Mouse (Mus musculus) right cerebral cortex, postnatal 25 days (tissue): ENCODE data around the gene Rbfox3.
A peak's percentile ranks its signal among the peaks of the same experiment; 100 is the strongest.

Source experiments
- DNase-seq: peaks from one replicate; pipeline ENCODE4 v3.0.0; 2022

The Rbfox3 gene

GRCm38 (mm10) chr11:118714601-118715524 lies 196.5 kb downstream of the Rbfox3 start:
- no peak for DNase-seq

DNA sequence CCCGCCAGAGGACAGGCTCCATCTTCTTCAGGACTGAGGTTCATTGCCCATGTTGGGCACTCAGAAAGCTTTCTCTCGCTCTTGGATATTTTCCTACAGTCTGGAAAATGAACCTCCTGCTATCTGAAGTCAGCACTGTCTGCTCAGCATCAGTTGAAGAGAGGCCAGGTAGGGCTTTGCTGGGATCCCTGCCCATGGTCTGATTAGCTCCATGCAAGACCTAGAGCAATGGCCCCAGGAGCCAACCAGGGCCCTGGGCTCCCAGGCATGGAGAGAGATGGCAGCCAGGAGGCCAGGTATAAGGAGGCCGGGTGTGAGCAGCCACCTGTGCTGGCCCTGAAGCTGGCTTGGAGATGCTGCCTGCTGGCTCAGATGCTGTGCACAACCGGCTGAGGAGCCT lies 198.6 kb downstream of the Rbfox3 start:
- DNase-seq: no peak

- DNase-seq: no peak
Observed at GRCm38 (mm10) chr11:118712058-118712457, 199.3 kb downstream of the Rbfox3 start.

DNA sequence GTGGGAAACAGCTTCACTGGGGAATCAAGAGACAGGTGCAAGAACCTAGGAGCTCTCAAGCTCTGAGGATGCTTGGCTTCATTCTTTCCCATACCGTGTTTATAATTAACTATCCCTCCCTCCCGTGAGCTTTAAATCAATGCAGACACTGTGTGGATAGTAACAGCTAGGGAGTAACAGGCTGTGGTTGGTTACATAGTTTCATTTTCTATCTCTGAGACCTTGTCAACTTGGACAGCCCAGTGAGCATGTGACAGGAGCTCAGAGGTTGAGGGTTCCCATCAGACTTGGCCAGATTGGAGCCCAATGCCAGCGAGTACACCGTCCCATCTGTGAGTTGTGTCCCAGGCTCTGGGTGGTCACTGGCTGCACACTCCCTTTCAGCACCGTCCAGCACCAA lies 201.4 kb downstream of the Rbfox3 start:
- DNase-seq: no peak

DNA sequence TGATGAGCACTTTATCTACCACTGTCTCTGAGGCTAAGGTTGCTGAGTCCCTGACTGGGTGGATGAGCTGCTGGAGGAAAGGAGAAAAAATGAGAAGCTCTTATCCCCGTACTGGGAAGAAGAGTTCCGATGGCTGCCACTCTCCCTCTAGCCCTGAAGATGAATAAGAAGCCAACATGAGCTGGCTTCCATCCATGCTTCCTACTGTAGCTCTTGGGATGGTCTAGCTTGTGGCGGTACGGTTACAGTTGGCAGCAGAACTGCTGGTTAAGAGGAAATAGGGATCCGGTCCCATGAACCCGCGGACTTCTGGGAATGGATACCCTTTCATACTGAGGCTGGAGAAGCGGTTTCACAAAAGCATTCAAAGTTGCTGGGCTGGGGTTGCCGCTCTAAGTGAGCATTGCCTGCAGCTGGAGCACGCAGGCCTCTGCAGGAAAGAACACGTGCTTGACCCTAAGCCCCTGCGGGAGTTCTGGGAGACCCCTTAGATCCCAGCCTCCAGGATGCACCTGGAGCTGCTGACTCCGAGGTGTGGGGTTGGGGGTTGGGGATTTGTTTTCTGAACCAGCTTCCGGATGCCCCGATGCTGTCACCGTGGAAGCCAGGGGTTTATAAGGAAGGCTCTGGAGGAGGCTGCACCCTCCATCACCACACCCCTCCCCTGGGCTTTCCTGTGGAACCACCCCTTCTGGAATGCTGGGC lies 215.0 kb downstream of the Rbfox3 start:
- DNase-seq: no peak

GRCm38 (mm10) chr11:118693276-118693675 lies 218.1 kb downstream of the Rbfox3 start:
- DNase-seq: no peak

GRCm38 (mm10) chr11:118690262-118690661 lies 221.1 kb downstream of the Rbfox3 start:
- DNase-seq: no peak

DNA sequence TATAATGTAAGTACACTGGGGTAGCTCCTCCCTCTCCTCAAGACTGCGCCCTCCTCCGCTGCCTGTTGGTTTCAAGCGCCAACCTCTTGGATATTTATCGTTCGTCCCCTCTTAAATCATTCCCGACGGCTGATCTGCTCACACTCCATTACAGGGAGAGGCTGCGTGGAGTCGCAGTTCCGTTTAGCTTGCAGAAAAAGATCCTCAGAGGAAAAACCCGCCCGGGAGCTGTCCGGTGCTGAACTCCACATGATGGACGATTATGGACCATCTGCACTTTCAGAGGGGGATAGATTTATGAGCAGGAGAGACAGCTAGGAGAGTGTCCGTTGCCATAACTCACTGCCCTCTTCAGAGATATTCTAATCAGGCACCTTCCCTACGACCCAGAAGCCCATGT lies 226.0 kb downstream of the Rbfox3 start:
- no peak for DNase-seq

DNA sequence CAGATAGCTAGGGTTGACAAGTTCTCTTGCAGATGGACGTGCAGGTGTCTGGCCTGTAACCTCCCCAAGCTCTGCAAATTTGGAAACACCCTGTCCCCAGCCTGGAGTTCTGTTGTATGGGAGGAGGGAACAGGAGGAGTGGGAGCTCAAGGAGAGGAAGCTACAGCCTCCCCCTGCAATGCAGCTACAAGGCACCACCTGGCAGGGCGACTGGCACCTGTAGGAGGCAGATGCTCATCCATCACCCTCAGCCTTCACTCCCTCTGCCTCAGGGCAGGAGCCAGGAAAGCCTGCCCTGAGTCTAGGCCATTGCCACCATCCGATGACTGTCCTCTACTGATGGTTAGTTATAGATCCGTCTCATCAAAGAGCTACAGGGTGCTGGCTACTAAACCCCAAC lies 226.7 kb downstream of the Rbfox3 start:
- DNase-seq: no peak

DNA sequence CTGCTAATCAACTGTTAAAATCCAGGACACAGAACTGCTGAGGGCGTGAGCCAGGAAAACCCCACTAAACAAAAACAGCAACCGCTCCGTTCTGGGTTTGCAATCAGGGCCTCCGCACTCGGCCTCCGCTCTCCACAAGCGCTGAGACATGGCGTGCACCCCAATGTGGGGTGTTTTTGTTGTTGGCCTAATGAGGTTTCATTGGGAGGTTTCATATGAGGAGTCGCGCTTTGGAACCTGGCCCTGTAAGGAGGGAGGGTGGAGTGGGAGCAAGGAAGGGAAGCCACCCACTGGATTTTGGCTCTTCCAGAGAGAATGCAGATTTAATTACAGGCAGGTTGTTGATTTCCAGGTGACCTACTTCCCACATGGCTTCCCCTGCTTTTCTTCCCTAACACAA lies 230.7 kb downstream of the Rbfox3 start:
- DNase-seq: peak; percentile 28

DNA sequence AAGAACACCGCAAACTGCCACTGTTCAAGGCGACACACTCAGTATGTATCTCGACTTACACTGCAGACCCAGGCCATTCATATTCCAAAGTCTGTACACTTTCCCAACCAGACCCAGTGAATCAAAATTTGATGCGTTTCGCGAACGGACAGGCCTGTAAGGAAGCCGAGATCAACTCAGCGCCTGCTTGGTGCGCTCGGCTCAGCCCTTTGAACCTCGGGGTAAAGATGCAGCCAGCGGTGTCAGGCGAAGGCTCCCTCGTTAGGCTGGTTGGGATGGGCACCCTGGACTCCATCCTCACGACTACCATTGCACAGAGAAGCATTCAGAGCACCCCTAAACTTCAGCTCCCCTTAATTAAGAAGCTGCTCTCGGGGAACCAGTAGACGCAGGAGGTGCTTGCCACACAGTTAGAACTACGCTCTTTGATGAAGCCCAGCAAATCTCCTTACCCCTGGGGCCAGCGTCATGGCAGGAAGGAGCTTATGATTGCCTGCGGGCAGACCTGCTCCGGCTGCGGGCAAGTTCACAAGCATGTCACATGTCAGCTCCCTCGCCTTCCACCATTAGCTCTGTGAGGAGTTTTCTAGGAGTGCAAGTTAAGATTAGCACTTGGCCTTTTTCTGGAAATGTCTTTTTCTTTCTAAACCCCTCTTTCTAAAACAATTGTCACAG lies 231.5 kb downstream of the Rbfox3 start:
- DNase-seq: no peak

DNA sequence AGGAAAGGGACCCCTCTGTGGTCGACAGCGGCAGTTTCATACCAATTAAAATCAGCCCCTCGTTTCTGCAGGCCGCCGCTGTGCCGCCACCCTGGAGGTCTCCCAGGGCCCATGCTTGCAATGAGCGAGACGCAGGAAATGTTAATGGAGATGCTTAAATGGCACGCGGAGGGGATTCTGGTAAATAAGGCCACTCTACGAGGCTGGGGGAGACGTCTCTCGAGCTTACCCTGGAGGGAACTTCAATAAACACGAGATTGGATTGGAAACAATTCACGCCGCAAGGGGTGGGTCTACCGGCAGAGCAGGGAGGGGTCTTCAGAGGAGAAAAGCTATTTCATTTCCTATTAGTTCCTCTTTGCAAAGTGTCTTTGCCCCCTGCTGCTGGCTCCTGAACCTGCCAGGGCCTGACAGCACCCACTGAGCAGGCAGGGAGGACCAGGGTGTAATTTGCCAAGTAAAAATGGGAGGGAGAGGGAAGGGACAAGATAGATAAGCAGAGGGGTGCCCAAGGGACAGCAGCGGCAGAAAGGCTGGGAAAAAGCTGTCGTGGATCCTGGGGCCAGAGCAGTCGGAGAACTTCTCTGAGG lies 232.8 kb downstream of the Rbfox3 start:
- no peak for DNase-seq

- no peak for DNase-seq
Observed at GRCm38 (mm10) chr11:118677277-118677676, 234.1 kb downstream of the Rbfox3 start.

- no peak for DNase-seq
Observed at GRCm38 (mm10) chr11:118676364-118676763, 235.0 kb downstream of the Rbfox3 start.

GRCm38 (mm10) chr11:118671958-118672357 lies 239.4 kb downstream of the Rbfox3 start:
- DNase-seq: no peak

GRCm38 (mm10) chr11:118671216-118671615 lies 240.2 kb downstream of the Rbfox3 start:
- no peak for DNase-seq

DNA sequence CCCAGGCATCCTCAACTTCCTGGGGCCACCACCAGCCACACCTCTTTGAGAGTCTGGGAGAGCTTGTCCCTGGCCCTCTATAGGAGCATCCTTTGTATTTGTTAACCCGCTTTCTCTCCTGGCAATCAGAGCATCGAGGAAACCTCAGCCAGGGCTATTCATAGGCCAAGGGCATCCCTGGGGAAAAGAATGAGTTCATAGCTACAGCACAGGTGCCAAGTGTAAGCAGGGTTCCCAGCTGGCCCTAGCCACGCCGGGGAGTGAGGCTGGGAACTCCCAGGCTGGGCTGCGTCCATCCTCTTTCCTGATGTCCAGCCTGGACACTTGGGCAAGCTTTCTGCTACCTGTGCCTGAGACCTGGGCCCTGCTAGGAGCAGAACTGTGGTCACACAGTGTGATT lies 241.6 kb downstream of the Rbfox3 start:
- no peak for DNase-seq

DNA sequence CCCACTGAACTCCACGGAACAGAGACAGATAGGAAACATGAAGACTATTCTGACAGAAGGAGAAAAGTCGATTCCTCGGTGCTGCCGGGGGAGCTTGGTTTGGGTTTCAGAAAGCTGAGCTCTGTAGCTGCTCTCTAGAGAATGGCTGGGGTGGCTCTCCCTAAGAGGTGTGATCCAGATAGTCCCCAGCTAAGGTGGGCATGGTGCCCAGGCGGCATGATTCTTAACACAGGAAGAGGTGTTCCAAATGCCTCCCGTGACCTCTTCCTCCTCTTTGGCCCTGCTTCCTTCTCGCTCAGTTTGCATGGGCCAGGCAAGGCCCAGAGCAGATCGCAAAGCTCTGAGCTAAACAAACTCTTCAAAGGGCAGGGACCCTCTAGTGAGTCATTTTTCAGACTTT lies 243.0 kb downstream of the Rbfox3 start:
- no peak for DNase-seq

- no peak for DNase-seq
Observed at GRCm38 (mm10) chr11:118667946-118668345, 243.5 kb downstream of the Rbfox3 start.

DNA sequence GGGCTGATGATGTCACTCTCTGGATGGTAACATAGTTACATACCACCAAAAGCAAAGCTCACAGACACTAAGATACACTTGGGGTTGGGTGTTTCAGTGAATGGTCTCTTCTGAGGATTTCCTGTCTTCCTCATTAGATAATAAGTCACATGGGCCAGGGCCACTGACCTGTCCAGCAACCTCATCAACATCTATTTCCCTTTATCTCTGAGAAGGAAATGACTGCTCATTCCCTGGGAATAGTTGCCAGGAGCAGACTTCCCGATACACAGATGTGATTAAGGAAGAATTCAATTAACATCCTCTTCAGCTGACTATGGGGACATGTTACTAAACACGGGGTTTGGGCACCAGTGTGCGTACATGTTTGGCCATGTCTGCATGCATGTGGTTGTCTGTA lies 245.2 kb downstream of the Rbfox3 start:
- no peak for DNase-seq

GRCm38 (mm10) chr11:118663305-118663704 lies 248.1 kb downstream of the Rbfox3 start:
- no peak for DNase-seq

DNA sequence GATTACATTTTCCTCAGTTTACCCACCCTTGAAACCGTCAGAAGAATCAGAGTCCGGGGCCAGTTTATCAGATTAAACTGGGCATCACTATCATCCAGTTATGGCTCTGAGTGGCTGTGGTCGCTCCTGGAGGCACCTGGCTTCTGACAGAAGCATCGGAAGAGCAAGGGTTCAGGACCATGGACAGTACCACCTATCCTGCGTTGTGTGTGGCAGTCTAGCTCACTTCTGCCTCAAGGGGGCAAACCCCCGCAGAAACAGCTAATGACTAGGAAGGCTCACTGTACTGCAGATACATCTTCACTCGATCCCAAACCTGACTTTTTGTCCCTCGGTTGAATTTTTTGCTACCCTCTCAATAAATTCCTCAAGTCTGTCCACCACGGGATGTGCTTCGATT lies 252.1 kb downstream of the Rbfox3 start:
- no peak for DNase-seq

GRCm38 (mm10) chr11:118655833-118656232 lies 255.6 kb downstream of the Rbfox3 start:
- no peak for DNase-seq
